Mouse (Mus musculus) stomach, postnatal 0 days (tissue): ENCODE measurements at regions not wholly inside any gene's neighbourhood (a gene's known extent, or its start where the extent isn't known, plus 50 kb on each side); places are given as distances from the start of the nearest gene placed in this dataset.

ENCODE experiments used
- ATAC-seq: fragments of 200-750 bp; cut with Nextera tagmentation; 2 replicates; pipeline ENCODE4 v1.8.0; 2017; ENCODE audit not compliant: low FRiP score, low TSS enrichment
- DNase-seq: peaks from one replicate; pipeline ENCODE4 v3.0.0-alpha.2; 2016; ENCODE audit warnings: low spot score
- H3K27ac ChIP-seq: fragments of 300-500 bp; sonication (generic); replicated peaks from 2 replicates; pipeline ENCODE4 v1.5.1; 2014; ENCODE audit warnings: mild to moderate bottlenecking, control low read depth
- H3K27me3 ChIP-seq: fragments of 300-500 bp; sonication (generic); 2 replicates; pipeline ENCODE4 v1.6.1; 2014; ENCODE audit warnings: low read length; ENCODE audit not compliant: control insufficient read depth, insufficient read depth
- H3K36me3 ChIP-seq: fragments of 300-500 bp; sonication (generic); 2 replicates; pipeline ENCODE4 v1.6.1; 2014; ENCODE audit warnings: low read length, mixed read lengths; ENCODE audit not compliant: control insufficient read depth, insufficient read depth
- H3K4me1 ChIP-seq: fragments of 300-500 bp; sonication (generic); replicated peaks from 2 replicates; pipeline ENCODE4 v1.6.1; 2014; ENCODE audit warnings: antibody characterized with exemption; ENCODE audit not compliant: control insufficient read depth, insufficient read depth
- H3K4me2 ChIP-seq: fragments of 300-500 bp; sonication (generic); replicated peaks from 2 replicates; pipeline ENCODE4 v1.6.1; 2014; ENCODE audit warnings: low read depth, mild to moderate bottlenecking, control low read depth, moderate library complexity
- H3K4me3 ChIP-seq: fragments of 300-500 bp; sonication (generic); 2 replicates; pipeline ENCODE4 v1.5.1; 2014; ENCODE audit warnings: low read depth, low read length, control low read depth
- H3K9ac ChIP-seq: fragments of 300-500 bp; sonication (generic); 2 replicates; pipeline ENCODE4 v1.6.1; 2014; ENCODE audit warnings: mild to moderate bottlenecking, low read length, control low read depth, mixed read lengths
- H3K9me3 ChIP-seq: fragments of 300-500 bp; sonication (generic); 2 replicates; pipeline ENCODE4 v1.6.1; 2016; ENCODE audit warnings: low read length; ENCODE audit not compliant: control insufficient read depth
- CTCF ChIP-seq: IDR thresholded peaks from 2 replicates; pipeline ENCODE4 v1.5.1; 2016; ENCODE audit warnings: antibody characterized with exemption, low read depth, mild to moderate bottlenecking, moderate library complexity
- EP300 ChIP-seq: optimal IDR thresholded peaks from 2 replicates; pipeline ENCODE3; 2016; ENCODE audit warnings: antibody characterized with exemption
- WGBS: fragments of 180-500 bp; shearing (Covaris S2); extraction: QIAGEN DNeasy Blood & Tissue Kit; methylation state at CpG from one replicate; pipeline ENCODE4 v1.1.7; 2014; 5-methylcytosine and 5-hydroxymethylcytosine counted together

DNA sequence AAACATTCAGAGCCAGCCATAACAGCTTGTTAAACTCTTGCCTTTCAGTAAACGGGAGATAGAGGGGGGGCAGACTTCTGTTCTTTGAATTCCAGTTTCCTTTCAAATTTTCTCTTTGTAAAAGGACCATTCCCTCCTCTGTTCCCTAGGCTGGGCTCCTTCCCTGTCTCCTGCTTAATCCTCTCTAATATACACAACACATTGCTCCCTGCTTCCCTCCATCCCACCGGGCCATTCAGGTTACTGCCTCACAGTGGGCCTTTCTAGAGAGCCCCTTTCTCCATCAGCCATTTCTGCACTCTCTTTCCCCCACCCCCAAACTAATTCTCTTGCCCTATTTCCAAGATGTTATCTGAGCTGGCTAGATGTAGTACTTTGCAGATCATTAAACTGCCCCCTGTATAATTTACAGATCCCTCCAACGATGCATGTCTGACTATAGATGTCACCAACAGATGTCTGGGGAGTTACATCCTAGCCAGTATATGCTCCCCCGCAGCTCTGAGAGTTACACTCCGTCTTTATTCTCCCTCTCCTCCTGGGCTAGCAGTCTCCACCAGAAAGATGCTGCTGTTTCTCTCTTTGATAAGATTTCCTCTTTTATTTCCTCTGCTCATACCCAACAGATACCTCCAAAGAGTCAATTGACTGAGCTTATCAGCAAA, 324.1 kb downstream of the Mllt3 start:
- 23% methylated on average over 5 of the region's 5 CpGs for WGBS
- no peak overlapping the region for H3K4me2 ChIP-seq
- DNase-seq (no peak), ATAC-seq (no peak)
- no peaks in the 10 kb centered on the region for H3K4me1 ChIP-seq
- H3K36me3 ChIP-seq = no peaks in the 10 kb centered on the region
- TF ChIP-seq EP300 = no peak
- no peak for TF ChIP-seq CTCF
- H3K4me3 ChIP-seq = no peak overlapping the region
- no peaks in the 10 kb centered on the region for H3K27me3 ChIP-seq
- no peak overlapping the region for H3K27ac ChIP-seq
- H3K9me3 ChIP-seq = no peaks in the 10 kb centered on the region
- H3K9ac ChIP-seq = no peak overlapping the region

DNA sequence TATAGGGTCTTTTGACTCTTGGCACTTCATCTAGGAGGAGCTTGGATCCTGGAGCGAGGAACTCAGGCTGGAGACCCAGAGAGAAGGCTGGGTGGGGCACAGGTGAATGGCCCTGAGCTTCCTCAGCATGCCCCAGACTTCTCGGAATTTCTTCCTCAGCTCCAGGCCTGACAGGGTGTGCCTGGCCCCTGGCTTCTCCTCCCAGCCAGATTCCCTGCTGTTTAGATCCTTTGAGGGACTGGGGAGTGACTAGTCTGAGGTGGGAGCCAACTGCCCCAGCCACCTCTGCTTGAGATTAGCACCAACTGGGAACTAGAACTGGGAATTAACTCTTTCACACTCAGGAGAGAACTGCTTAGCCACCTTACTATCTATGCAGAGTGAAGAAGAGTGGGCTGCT, 325.8 kb downstream of the Mllt3 start:
- Histone ChIP-seq H3K4me3 (no peak overlapping the region), H3K9ac (no peak overlapping the region), H3K9me3 (no peaks in the 10 kb centered on the region), H3K36me3 (no peaks in the 10 kb centered on the region), H3K27me3 (no peaks in the 10 kb centered on the region), H3K4me2 (no peak overlapping the region), H3K4me1 (no peaks in the 10 kb centered on the region), H3K27ac (no peak overlapping the region)
- 51% methylated on average over 2 of the region's 2 CpGs for WGBS
- ATAC-seq (no peak), DNase-seq (no peak)
- TF ChIP-seq EP300 (no peak), CTCF (no peak)

GRCm38 (mm10) chr4:87702834-87703233, 330.3 kb downstream of the Mllt3 start:
- no peaks in the 10 kb centered on the region for H3K9me3 ChIP-seq
- H3K27ac ChIP-seq = no peak overlapping the region
- DNase-seq (no peak), ATAC-seq (no peak)
- WGBS = 79% methylated on average over 4 of the region's 4 CpGs
- H3K4me2 ChIP-seq = no peak overlapping the region
- no peak overlapping the region for H3K9ac ChIP-seq
- TF ChIP-seq EP300 (no peak), CTCF (no peak)
- no peaks in the 10 kb centered on the region for H3K27me3 ChIP-seq
- no peaks in the 10 kb centered on the region for H3K36me3 ChIP-seq
- no peaks in the 10 kb centered on the region for H3K4me1 ChIP-seq
- H3K4me3 ChIP-seq = no peak overlapping the region

- 82% methylated on average over 3 of the region's 3 CpGs for WGBS
- Histone ChIP-seq H3K4me3 (no peak overlapping the region), H3K9ac (no peak overlapping the region), H3K4me2 (no peak overlapping the region), H3K4me1 (no peaks in the 10 kb centered on the region), H3K36me3 (no peaks in the 10 kb centered on the region), H3K9me3 (no peaks in the 10 kb centered on the region), H3K27ac (no peak overlapping the region), H3K27me3 (no peaks in the 10 kb centered on the region)
- TF ChIP-seq CTCF (no peak), EP300 (no peak)
- ATAC-seq (no peak), DNase-seq (no peak)
Observed at GRCm38 (mm10) chr4:87702290-87702689, 330.9 kb downstream of the Mllt3 start.

GRCm38 (mm10) chr4:87701024-87701423, 332.1 kb downstream of the Mllt3 start:
- Histone ChIP-seq H3K36me3 (no peaks in the 10 kb centered on the region), H3K27ac (no peak overlapping the region), H3K4me1 (no peaks in the 10 kb centered on the region), H3K4me2 (no peak overlapping the region), H3K4me3 (no peak overlapping the region), H3K27me3 (no peaks in the 10 kb centered on the region), H3K9ac (no peak overlapping the region), H3K9me3 (no peaks in the 10 kb centered on the region)
- ATAC-seq = no peak
- no peak for DNase-seq
- WGBS = 84% methylated on average over 4 of the region's 4 CpGs
- TF ChIP-seq EP300 (no peak), CTCF (no peak)

- Histone ChIP-seq H3K4me3 (no peak overlapping the region), H3K4me2 (no peak overlapping the region), H3K27me3 (no peaks in the 10 kb centered on the region), H3K36me3 (no peaks in the 10 kb centered on the region), H3K4me1 (no peaks in the 10 kb centered on the region), H3K9ac (no peak overlapping the region), H3K9me3 (no peaks in the 10 kb centered on the region), H3K27ac (no peak overlapping the region)
- 77% methylated on average over 2 of the region's 2 CpGs for WGBS
- ATAC-seq = no peak
- no peak for DNase-seq
- TF ChIP-seq EP300 (no peak), CTCF (no peak)
Observed at GRCm38 (mm10) chr4:87700508-87700907, 332.7 kb downstream of the Mllt3 start.
